ENCODE assay signal across 11 mouse cellular contexts in the genomic region with DNA sequence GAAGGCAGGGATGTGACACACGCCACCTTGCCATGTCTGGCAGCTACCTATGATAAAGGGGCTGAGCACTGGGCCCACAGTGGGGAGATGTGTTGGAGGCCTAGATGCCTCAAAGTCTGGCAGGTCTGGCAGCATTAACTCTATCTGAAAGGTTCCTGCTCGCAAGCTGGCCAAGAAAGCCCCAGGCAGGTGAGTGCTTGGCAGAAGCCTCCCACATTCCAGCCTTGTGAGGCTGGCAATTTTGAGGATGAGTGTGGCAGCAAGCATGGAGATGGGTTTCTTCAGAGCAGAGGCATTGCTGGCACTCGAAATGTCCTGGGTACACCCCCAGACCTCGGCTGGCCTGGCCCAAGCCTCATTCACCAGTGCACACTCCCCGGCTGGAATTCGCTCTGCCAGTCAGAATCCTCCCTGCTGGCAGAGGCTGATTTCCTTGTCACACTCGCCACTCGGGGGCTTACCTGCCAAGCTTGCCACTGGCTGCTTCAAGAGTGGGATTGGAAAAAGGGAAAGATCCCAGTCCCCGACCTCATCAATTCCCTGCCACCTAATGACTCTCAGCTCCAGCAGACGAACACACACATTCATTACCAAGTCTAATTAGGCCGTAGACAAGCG. TPM values are rescaled to one million over a fixed set of nuclear protein-coding genes. Genes with fewer than 3 reads are reported as not detected.
DNase-seq lines count a peak whose midpoint lies in the region; ATAC-seq and TF ChIP-seq lines count a peak whose summit lies in the region.
"Had no signal": no experiment of that assay in that cellular context is flagged by ENCODE, and none has a peak within 500 bp of the region (broad histone marks: within the 10 kb centered on the region; RNA-seq: fewer than 3 reads in every experiment).

No protein-coding gene starts in this region.

- DNase-seq in gastrocnemius, adult 2 months = no peak
- no peak for DNase-seq in gastrocnemius, postnatal 4 days (ENCODE audit: low spot score in 2 of 2)
- DNase-seq in midbrain, embryonic 11.5 days (ENCODE audit: low spot score, missing footprints) = peak; percentile 69
- DNase-seq in midbrain, embryonic 10.5 days (ENCODE audit: low spot score) = no peak
- no peak for DNase-seq in urinary bladder, postnatal 14 days (ENCODE audit: low spot score)
- no peak for DNase-seq in layer of hippocampus, postnatal 10 days (ENCODE audit: low spot score in 2 of 2)
- DNase-seq in spleen, postnatal 10 days (ENCODE audit: low spot score in 2 of 2) = no peak
- DNase-seq: right cerebral cortex, postnatal 4 days had no signal

- no peak for TF ChIP-seq CTCF in gastrocnemius, adult 2 months (IDR thresholded peaks at IDR 0.05)

- H3K4me1 ChIP-seq in midbrain, embryonic 11.5 days (ENCODE audit: control insufficient read depth, insufficient read depth, low read length) = peaks cover 3% of the 10 kb centered on the region
- peaks cover 16% of the 10 kb centered on the region for H3K4me1 ChIP-seq in midbrain, embryonic 10.5 days
- H3K4me1 ChIP-seq in hindbrain, embryonic 15.5 days (replicated peaks) = peaks cover 49% of the 10 kb centered on the region

- peaks cover 21% of the 10 kb centered on the region for H3K27me3 ChIP-seq in midbrain, embryonic 11.5 days (ENCODE audit: control insufficient read depth, insufficient read depth, low read length)
- peaks cover 62% of the 10 kb centered on the region for H3K27me3 ChIP-seq in midbrain, embryonic 10.5 days (ENCODE audit: low read depth, poor library complexity, severe bottlenecking)
- H3K27me3 ChIP-seq in hindbrain, embryonic 15.5 days = no peaks in the 10 kb centered on the region

- peak overlapping the region; percentile 65 for H3K27ac ChIP-seq in gastrocnemius, adult 2 months
- no peak overlapping the region for H3K27ac ChIP-seq in midbrain, embryonic 11.5 days (ENCODE audit: low read depth, low read length)
- no peak overlapping the region for H3K27ac ChIP-seq in midbrain, embryonic 10.5 days (replicated peaks)
- H3K27ac ChIP-seq in hindbrain, embryonic 15.5 days (replicated peaks) = peak overlapping the region; percentile 71

- ATAC-seq in midbrain, embryonic 11.5 days (ENCODE audit: low FRiP score) = no peak
- peak; percentile 57 for ATAC-seq in hindbrain, embryonic 15.5 days (ENCODE audit: low FRiP score, low read depth)

- no peak overlapping the region for H3K9ac ChIP-seq in midbrain, embryonic 11.5 days (ENCODE audit: low read length)
- H3K9ac ChIP-seq in hindbrain, embryonic 15.5 days = no peak overlapping the region
- H3K9ac ChIP-seq: heart, embryonic 12.5 days had no signal

- H3K36me3 ChIP-seq in midbrain, embryonic 11.5 days (ENCODE audit: control insufficient read depth, insufficient read depth, low read length) = no peaks in the 10 kb centered on the region
- no peaks in the 10 kb centered on the region for H3K36me3 ChIP-seq in midbrain, embryonic 10.5 days
- H3K36me3 ChIP-seq in hindbrain, embryonic 15.5 days = no peaks in the 10 kb centered on the region
- H3K36me3 ChIP-seq: heart, embryonic 12.5 days had no signal

- no peak overlapping the region for H3K4me2 ChIP-seq in midbrain, embryonic 11.5 days
- H3K4me2 ChIP-seq in hindbrain, embryonic 15.5 days = 0 out of 2 replicates have a peak overlapping the region, but pooled peaks have one; percentile 3
- H3K4me2 ChIP-seq: heart, embryonic 12.5 days had no signal

- H3K9me3 ChIP-seq in midbrain, embryonic 11.5 days (ENCODE audit: control insufficient read depth, low read length) = no peaks in the 10 kb centered on the region
- H3K9me3 ChIP-seq in midbrain, embryonic 10.5 days (replicated peaks) = no peaks in the 10 kb centered on the region
- H3K9me3 ChIP-seq in hindbrain, embryonic 15.5 days = no peaks in the 10 kb centered on the region
- H3K9me3 ChIP-seq: heart, embryonic 12.5 days had no signal

- 64% methylated on average over 12 of the region's 12 CpGs for WGBS in midbrain, embryonic 11.5 days
- 68% methylated on average over 12 of the region's 12 CpGs for WGBS in midbrain, embryonic 10.5 days
- 35% methylated on average over 12 of the region's 12 CpGs for WGBS in hindbrain, embryonic 15.5 days

- H3K4me3 ChIP-seq in gastrocnemius, adult 2 months = no peak overlapping the region
- H3K4me3 ChIP-seq in midbrain, embryonic 11.5 days (ENCODE audit: low read depth, low read length) = no peak overlapping the region
- no peak overlapping the region for H3K4me3 ChIP-seq in midbrain, embryonic 10.5 days
- no peak overlapping the region for H3K4me3 ChIP-seq in hindbrain, embryonic 15.5 days
- H3K4me3 ChIP-seq: erythroblast, embryonic 14.5 days; heart, embryonic 12.5 days had no signal

- intact Hi-C loops in gastrocnemius, adult 2 months (cut with DNase I) = loop anchor here (5.0 kb wide), 1 partner anchor 32 kb away; no protein-coding TSS in a partner anchor

RNA-seq across cellular contexts. Expression of a gene that starts 5.4 kb away (rescaled TPM):
- total RNA-seq in gastrocnemius, adult 2 months (2021) = 1 to 10 TPM in 1 of 2 experiments, under 1 TPM in 1; 0.71 to 1.1 TPM
- 1 to 10 TPM; 6.4 to 7.9 TPM for total RNA-seq in gastrocnemius, postnatal 4 days (2021)
- polyA plus RNA-seq in midbrain, embryonic 11.5 days (2014; fragmentation: Nextera tagmentation; extraction: Ambion mirVana) = 0.52 and 1.00 TPM in 2 replicates
- 0.93 and 1.0 TPM in 2 replicates for polyA plus RNA-seq in midbrain, embryonic 10.5 days (2016; fragmentation: Nextera tagmentation; extraction: Ambion mirVana)
- 4.8 and 5.7 TPM in 2 replicates for polyA plus RNA-seq in hindbrain, embryonic 15.5 days (2015; fragmentation: Nextera tagmentation; extraction: Ambion mirVana)
- 10 to 100 TPM; 20.0 to 21.0 TPM for total RNA-seq in layer of hippocampus, postnatal 10 days (2021)
- polyA plus RNA-seq: erythroblast, embryonic 14.5 days had no signal

RNA-seq across cellular contexts. Expression of a gene that starts 39.7 kb away (rescaled TPM):
- total RNA-seq in gastrocnemius, adult 2 months (2021) = 1 to 10 TPM in 1 of 2 experiments, under 1 TPM in 1; 0.46 to 1.1 TPM
- total RNA-seq in gastrocnemius, postnatal 4 days (2021) = 1 to 10 TPM; 7.5 to 7.6 TPM
- polyA plus RNA-seq in midbrain, embryonic 11.5 days (2014; fragmentation: Nextera tagmentation; extraction: Ambion mirVana) = 0.55 and 0.57 TPM in 2 replicates
- 0.54 and 1.2 TPM in 2 replicates for polyA plus RNA-seq in midbrain, embryonic 10.5 days (2016; fragmentation: Nextera tagmentation; extraction: Ambion mirVana)
- polyA plus RNA-seq in hindbrain, embryonic 15.5 days (2015; fragmentation: Nextera tagmentation; extraction: Ambion mirVana) = 1.2 and 2.3 TPM in 2 replicates
- 1 to 10 TPM; 2.5 to 3.6 TPM for total RNA-seq in layer of hippocampus, postnatal 10 days (2021)
- polyA plus RNA-seq: erythroblast, embryonic 14.5 days had no signal

Comparison
In these comparisons a context has a peak if more than half of its experiments do, and no peak if none do; other contexts are left out.
1. H3K27ac ChIP-seq: peak in gastrocnemius, adult 2 months (single experiment) and hindbrain, embryonic 15.5 days (single experiment); none in midbrain, embryonic 11.5 days (single experiment) and midbrain, embryonic 10.5 days (single experiment).